Mouse (Mus musculus) urinary bladder, postnatal 25 days (tissue): ENCODE measurements around the gene Eif4enif1.
"Not testable (repeated sequence)": the region's sequence is repeated elsewhere in the genome, so short reads cannot be mapped to it uniquely, and the experiment has no call there.

Experiments used
- DNase-seq: peaks from one replicate; pipeline ENCODE4 v3.0.0; 2022; ENCODE audit warnings: low spot score

Eif4enif1 gene

DNA sequence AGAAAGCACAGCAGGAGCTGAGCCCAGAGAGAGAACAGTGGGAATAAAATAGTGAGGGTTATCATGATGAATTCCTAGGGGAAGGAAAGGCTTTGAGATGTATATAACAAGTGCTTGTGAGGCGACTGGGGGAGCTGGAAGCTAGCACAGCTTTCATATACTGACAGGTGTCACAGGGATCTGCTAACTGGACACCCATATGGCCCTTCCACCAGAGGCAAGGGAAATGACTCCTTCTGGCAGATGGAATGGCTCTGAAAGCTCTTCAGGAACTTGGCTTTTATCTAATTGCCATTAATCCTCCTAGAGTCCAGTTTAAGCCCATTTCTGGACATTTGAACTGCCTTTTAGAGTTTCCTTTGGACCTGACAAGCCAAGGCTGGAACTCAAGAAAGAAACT is 20.2 kb upstream of the Eif4enif1 start:
- not testable (repeated sequence) for DNase-seq

GRCm38 (mm10) chr11:3182707-3183106 is 19.5 kb upstream of the Eif4enif1 start:
- peak; percentile 25 for DNase-seq

GRCm38 (mm10) chr11:3193363-3193762 is 8.8 kb upstream of the Eif4enif1 start, which contains the start of gene Sfi1:
Gene Sfi1 (minus strand): TSS chr11:3193463.
- DNase-seq: no peak

DNA sequence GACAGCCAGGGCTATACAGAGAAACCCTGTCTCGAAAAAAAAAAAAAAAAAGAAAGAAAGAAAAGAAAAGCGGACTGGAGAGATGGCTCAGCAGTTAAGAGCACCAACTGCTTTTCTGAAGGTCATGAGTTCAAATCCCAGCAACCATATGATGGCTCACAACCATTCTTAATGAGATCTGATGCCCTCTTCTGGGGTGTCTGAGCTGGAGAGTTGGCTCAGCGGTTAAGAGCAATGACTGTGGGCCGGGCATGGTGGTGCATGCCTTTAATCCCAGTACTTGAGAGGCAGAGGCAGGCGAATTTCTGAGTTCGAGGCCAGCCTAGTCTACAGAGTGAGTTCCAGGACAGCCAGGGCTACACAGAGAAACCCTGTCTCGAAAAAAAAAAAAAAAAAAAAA is 1.6 kb upstream of the Eif4enif1 start:
- DNase-seq: not testable (repeated sequence)

- peak; percentile 11 for DNase-seq
Observed at GRCm38 (mm10) chr11:3201326-3202230, 614 bp upstream of the Eif4enif1 start.

- peak; percentile 44 for DNase-seq
Observed at GRCm38 (mm10) chr11:3202781-3203441, 719 bp downstream of the Eif4enif1 start.

DNA sequence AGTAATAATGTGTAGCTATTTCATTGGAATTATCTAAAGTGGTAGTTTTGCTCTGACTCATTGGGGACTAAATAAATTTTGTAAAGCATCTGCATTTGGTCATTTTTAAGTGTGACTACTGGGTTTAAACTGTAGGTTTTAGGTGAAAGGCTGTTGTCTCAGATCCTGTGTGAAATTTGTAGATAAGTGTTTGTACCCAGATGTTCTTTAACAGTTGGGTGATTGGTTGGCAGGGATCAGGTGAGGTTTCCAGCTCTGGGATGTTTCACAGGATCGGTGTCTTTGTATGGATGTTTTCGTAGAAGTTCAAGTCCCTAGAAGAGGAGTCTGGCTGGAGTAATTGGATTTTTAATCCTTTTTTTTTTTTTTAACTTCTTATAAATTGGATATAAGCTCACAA is 1.6 kb downstream of the Eif4enif1 start:
- DNase-seq: no peak

DNA sequence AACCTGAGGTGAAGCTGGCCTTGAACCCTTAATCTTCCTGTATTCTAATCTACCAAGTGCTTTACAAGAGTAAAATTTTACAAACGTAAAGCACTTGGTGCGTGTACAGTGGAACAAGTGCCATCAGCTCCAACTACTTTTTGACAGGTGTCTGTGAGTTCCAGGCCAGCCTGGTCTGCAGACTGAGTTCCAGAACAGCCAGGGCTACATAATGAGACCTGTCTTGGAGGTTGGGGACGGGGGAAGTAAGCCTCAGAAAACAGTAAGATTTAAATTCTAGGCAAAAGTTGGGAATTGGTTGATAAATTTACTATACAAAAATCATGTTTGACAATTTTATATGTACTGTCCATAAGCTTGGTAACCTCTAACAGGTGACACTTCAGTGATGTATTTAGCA is 3.0 kb downstream of the Eif4enif1 start:
- no peak for DNase-seq

- DNase-seq: no peak
Observed at GRCm38 (mm10) chr11:3206783-3207182, 4.6 kb downstream of the Eif4enif1 start.

DNA sequence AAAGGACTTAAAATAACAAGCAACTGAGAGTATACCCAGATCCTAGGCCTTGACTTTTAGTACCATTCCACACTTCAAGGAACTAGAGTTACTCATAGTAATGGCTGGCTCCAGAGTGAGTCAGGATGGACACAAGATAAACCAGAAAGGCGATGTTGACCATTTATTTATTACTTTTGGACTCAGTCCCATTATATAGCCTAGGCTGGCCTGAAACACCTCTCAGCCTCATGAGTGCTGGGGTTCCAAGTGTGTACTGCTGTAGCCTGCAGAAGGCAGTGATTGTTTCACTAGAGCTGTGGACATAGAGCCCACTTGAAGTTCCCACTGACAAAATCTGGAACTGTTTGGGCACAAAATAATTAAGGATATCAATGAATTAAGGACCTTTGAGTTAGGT is 10.3 kb downstream of the Eif4enif1 start:
- no peak for DNase-seq

- no peak for DNase-seq
Observed at GRCm38 (mm10) chr11:3223105-3223504, 20.9 kb downstream of the Eif4enif1 start.

DNA sequence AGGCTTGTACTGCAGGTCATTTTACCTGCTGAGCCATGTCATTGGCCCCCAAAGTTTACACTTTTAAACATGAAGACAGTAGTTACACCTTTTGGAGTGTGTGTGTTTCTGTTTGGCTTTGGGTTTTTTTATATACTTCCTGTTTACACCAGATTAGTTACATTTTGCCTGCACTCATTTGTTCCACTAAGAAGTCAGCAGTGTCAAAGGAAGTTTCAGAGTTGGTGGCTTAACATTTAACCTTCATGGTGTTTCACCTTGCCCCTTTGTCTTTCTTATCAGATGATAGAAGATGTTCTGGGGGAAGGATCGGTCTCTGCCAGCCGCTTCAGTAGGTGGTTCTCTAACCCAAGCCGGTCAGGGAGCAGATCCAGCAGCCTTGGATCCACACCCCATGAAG is 24.9 kb downstream of the Eif4enif1 start:
- DNase-seq: no peak

DNA sequence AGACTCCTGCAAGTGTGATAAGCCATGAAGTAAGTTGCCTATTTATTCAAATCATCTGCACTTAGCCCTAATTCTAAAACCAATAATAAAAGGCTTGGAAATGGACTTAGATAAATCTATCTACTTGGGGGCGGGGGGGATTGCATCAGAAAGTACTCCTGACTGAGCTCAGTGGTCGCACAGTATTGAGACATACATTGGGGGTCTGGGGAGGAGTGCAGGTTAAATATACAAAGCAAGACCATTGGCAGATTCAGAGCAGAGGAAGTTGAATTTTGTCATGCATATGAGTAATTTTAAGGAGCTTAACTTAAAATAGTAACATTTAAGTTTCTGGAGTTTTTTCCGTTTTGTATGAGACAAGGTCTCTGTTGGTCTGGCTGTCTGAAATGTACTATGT is 30.1 kb downstream of the Eif4enif1 start:
- no peak for DNase-seq

- no peak for DNase-seq
Observed at GRCm38 (mm10) chr11:3233704-3234103, 31.5 kb downstream of the Eif4enif1 start.

DNA sequence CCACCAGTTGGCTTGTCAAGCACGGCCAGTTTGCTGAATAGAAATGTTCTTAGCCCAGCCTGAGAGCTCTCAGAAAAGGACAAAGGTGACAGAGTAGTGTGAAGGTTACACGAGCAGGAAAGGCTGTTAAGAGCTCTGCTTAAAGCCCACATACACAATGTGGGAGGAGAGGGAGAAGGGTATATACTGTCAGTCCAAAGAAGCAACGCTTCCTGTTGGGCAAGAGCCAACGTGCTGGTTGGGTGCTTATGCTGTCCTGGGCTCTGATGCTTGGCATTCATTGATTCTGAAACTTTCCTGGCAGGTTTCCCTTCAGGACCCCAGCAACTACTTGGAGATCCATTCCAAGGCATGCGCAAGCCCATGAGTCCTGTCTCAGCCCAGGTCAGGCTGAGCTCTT is 33.1 kb downstream of the Eif4enif1 start:
- no peak for DNase-seq

GRCm38 (mm10) chr11:3242395-3242794 is 40.2 kb downstream of the Eif4enif1 start:
- DNase-seq: no peak

DNA sequence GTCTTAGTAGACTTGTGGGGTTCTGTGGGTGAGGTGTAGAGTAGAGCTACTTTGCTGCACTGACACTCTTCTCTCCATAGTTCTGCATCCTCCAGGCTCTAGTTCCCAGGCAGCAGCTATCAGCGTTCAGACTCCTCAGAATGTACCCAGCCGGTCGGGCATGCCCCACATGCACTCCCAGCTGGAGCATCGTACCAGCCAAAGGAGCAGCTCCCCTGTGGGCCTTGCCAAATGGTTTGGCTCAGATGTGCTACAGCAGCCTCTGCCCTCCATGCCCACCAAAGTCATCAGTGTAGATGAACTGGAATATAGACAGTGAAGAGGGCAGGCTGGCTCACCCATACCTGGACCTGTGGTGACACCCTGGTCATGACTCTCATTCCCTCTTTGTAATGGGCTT is 41.6 kb downstream of the Eif4enif1 start:
- DNase-seq: no peak

GRCm38 (mm10) chr11:3247387-3247786 is 45.2 kb downstream of the Eif4enif1 start:
- no peak for DNase-seq

DNA sequence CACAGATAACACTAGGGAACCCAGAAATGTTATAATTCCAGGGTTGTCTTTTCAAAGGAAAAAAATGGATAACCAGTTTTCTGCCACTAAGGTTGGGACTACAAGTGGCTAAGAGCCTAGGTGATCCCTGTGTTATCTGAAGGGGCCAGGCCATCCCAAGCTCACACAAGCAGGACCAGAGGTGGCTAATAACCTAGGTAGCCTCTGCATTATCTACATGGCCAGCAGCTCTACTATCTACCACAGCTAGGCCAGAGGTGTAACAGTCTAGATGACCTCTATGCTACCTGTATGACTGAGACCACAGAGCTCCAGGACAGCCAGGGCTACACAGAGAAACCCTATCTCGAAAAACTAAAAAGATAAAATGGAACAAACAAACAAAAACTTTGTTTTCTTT is 57.3 kb downstream of the Eif4enif1 start:
- DNase-seq: no peak

GRCm38 (mm10) chr11:3265291-3266078 is 63.3 kb downstream of the Eif4enif1 start:
- DNase-seq: no peak

DNA sequence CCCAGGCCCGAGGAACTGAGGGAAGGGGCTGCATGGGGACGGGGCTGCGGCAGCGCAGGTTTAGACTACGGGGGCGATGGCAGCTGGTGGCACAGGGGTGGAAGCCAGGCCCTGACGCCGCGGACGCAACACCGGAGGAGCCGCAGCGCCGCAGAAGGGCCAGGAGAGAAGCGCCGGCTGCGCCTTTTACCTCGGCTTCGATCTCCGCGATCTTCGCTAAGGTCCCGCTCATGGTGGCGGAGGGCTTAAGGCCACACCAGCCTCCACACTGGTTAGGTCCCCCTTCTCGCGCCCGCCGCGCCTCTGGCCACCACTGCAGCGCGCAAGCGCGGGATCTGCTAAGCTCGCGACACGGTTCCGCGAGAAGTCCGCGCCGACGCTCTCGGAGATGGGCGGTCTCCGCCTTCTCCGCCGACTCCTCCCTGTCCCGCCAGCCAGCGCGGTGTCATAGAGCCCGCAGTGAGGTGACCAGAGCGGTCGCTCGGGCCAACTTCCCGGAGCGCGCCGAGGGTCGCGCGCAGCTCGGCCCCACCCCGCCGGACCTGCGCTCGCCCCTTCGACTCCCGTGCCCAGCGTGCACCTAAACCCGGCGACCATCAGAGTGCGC is 64.0 kb downstream of the Eif4enif1 start, which contains the start of gene Drg1:
Gene Drg1, minus strand, starts transcription at position 337 of the 607 bp plus-strand sequence.
- peak; percentile 89 for DNase-seq

DNA sequence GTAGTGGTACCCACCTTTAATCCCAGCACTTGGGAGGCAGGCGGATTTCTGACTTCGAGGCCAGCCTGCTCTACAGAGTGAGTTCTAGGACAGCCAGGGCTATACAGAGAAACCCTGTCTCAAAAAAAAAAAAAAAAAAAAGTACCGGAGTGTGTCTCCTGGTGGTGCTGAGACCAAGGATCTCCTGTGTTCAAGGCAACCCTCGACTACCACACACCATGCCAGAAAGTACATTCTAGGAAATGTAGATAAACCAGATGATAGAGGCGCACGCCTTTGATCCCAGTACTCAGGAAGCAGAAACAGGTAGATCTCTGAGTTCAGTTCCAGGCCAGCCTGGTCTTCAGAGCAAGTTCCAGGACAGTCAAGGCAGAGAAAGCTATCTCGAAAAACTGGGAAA is 64.9 kb downstream of the Eif4enif1 start:
- no peak for DNase-seq
